Mouse (Mus musculus): ENCODE results near the gene Cfap161.

GRCm38 (mm10) chr7:83802007-83802406 lies 7.3 kb upstream of the Cfap161 start:
- TF ChIP-seq POLR2A (IDR thresholded peaks at IDR 0.05; ENCODE audit: insufficient read length, low read depth) (no peak), POLR2AphosphoS2 (IDR thresholded peaks at IDR 0.05; ENCODE audit: insufficient read length, low read depth) (no peak), CEBPB (IDR thresholded peaks at IDR 0.05; ENCODE audit: insufficient read depth, poor library complexity, severe bottlenecking) (no peak), USF1 (IDR thresholded peaks at IDR 0.05; ENCODE audit: low read depth) (no peak), TCF12 (IDR thresholded peaks at IDR 0.05; ENCODE audit: insufficient read depth, poor library complexity, severe bottlenecking) (no peak)

Measured in myocyte (in vitro differentiated cells).